Mouse (Mus musculus) splenic B cell, adult 2 months (primary cell): ENCODE measurements around the gene Ripor3.

Experiments used
- DNase-seq: peaks from one replicate; pipeline ENCODE4 v3.0.0-alpha.2; 2011; ENCODE audit warnings: low read depth, low spot score
- H3K27me3 ChIP-seq: 2 replicates; pipeline ENCODE4 v1.6.1; 2012; ENCODE audit warnings: mild to moderate bottlenecking, low read length, moderate library complexity, mixed read lengths; ENCODE audit not compliant: control insufficient read depth, poor library complexity, insufficient read depth, severe bottlenecking
- H3K36me3 ChIP-seq: 2 replicates; pipeline ENCODE4 v1.6.1; 2012; ENCODE audit warnings: mild to moderate bottlenecking, low read length, moderate library complexity, mixed read lengths; ENCODE audit not compliant: control insufficient read depth, poor library complexity, insufficient read depth, severe bottlenecking

Gene Ripor3

DNA sequence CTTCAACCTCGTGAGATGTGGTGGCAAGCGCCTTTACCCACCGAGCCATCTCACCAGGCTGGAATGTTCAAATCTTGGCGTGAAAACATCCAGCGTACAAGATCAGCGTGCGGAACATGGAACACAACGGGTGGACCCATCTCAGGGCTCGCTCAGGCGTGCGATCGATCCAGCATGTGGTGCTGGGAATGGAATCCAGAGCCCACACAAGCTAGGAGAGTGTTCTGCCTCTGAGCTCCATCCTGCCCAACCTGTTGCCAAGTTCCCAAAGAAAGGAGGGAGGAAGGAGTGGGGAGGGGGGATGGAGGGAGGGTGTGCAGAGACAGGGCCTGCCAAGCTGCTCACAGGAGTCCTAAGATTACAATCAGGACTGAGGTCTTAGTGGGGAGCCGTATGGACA lies 34.9 kb upstream of the Ripor3 start:
- Histone ChIP-seq H3K27me3 (peaks cover 2% of the 10 kb centered on the region; the same call in 1 of the 2 replicates), H3K36me3 (no peaks in the 10 kb centered on the region)
- no peak for DNase-seq

DNA sequence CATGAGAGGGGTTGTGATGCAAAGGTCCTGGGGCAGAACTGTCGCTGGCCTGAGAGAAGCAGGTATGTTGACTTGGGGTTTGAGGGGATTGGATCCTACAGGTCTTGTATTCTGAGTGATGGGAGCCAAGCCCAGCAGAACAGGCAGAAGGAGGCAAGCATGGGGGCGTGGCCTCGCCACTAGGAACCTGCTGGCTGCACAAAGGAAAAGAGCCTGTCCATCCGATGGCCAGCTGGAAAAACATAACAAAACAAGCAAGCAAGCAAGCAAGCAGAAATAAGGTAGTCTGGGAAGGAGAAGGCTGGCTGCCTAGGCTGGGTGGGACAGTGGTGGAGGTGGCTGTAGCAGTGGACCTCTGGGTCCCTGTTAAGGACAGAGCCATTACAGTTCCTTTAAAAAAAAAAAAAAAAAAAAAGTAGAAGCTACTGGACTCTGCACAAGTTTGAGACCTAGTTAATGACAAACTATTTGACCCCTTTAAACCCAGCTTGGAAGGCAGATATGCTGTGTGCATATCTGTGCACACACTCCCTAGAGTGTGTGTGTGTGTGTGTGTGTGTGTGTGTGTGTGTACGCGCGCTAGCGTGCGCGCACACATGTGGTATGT lies 34.4 kb upstream of the Ripor3 start:
- DNase-seq, result no peak
- H3K27me3 ChIP-seq, result peaks cover 2% of the 10 kb centered on the region; the same call in 1 of the 2 replicates
- no peaks in the 10 kb centered on the region for H3K36me3 ChIP-seq

DNA sequence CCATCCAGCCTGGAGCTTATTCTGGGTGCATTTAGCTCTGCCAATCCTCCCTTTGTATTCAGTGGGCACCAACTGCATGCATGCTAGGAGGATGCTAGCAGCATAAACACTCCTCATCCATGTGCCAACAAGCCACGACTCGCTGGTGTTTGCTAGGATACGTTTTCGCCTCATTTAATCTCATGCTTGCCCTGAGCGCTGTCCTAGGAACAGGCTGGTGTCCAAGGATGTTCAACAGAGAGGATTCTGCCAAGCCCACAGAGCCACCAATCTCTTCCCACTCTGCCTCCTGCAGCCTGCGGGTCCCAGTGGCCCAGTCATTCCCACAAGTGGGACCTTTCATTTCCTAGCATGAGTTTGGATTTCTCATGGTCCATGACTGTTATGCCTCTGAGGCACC lies 31.6 kb upstream of the Ripor3 start:
- DNase-seq, result no peak
- Histone ChIP-seq H3K36me3 (no peaks in the 10 kb centered on the region), H3K27me3 (no peaks in the 10 kb centered on the region)

DNA sequence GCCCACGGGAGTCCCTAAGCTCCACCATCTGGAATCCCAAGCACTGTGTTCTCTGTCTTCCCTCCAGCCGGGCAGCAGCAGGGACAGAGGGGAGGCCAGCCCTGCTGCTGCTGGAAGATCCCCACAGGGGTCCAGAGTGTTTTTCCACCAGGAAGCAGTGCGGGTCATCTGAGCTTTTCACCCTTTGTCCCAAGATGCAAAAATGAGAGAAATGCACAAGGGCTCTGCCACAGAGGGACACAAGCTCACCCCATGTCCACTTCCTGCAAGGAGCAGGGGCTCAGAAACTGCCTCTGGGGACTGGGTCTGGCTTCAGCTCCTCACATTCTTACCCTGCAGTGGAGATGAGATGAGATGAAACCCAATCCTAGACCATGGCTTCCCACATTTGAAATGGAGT lies 30.3 kb upstream of the Ripor3 start:
- Histone ChIP-seq H3K36me3 (no peaks in the 10 kb centered on the region), H3K27me3 (no peaks in the 10 kb centered on the region)
- no peak for DNase-seq

DNA sequence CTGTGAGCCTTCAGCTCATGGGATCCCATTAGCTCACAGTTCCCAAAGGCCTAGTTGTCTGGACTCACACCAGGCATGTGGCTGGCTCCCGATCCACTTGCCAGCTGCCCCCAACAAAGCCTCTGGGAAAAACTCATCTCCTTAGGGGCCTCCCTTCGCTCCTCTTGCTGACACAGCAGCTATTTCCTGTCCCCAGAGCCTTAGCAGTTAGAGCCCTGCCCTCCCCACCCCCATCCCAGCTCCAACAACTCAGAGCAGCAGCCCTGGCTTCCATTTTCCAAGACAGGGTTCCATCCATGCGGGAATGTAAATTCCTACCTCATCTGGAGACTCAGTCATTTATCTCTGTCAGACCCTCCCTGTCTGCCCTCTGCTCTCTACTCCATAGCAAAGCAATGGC lies 26.6 kb upstream of the Ripor3 start:
- no peak for DNase-seq
- no peaks in the 10 kb centered on the region for H3K36me3 ChIP-seq
- H3K27me3 ChIP-seq, result no peaks in the 10 kb centered on the region

DNA sequence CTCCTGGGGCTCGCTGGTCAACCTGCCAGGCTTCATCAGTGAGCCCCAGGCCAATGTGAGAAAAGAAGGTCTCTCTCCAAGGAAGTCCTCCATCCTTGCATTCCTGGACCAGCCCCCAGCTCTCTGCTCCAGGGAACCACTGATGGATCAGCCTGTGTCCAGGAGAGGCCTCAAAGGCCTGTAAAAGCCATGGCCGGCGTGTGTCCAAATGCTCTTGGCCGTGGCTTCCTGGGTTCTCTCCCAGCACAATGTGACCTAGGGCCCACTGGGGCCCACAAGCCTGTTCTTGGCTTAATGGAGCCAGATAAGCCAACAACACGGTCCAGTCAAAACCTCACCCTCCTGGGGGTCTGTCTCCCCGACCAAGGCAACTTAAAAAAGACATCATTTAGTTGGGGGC lies 25.5 kb upstream of the Ripor3 start:
- DNase-seq, result no peak
- H3K27me3 ChIP-seq, result no peaks in the 10 kb centered on the region
- H3K36me3 ChIP-seq, result no peaks in the 10 kb centered on the region

DNA sequence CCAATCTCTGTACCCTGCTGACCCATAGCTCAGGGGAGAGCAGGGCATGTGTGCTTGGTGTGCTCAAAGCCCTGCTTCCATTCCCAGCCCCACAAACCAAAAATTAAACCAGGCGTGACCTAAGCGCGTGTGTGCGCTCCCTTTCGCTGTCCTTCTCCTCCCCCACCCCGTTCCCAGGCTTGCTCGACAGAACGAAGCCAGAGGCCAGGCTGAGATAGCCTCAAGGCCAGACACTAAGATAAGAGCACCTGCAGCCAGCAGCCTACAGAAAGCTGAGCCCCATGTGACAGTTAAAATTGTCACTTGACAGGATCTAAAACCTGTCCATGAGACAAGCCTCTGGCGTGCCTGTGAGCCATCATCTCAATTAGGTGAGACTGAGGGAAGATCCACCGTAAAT lies 23.5 kb upstream of the Ripor3 start:
- DNase-seq, result no peak
- no peaks in the 10 kb centered on the region for H3K27me3 ChIP-seq
- H3K36me3 ChIP-seq, result no peaks in the 10 kb centered on the region

DNA sequence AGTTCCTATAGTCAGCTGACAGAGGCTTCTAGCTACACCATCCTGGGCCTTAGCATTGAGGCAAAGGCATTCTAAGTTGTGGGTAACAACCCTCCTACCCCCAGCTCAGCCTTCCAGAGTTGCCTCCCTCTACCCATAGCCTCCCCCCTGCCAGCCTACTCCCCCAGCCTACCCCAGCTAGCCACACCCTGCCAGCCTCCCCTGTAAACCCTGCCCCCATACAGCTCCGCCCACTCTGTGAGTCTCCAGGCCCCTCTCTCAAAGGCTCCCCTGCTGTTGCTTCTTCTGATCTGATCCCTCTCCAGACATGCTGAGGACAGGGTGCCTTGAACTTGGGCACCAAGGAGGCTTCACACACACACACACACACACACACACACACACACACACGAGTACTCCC lies 21.4 kb upstream of the Ripor3 start:
- Histone ChIP-seq H3K36me3 (no peaks in the 10 kb centered on the region), H3K27me3 (no peaks in the 10 kb centered on the region)
- DNase-seq, result no peak

DNA sequence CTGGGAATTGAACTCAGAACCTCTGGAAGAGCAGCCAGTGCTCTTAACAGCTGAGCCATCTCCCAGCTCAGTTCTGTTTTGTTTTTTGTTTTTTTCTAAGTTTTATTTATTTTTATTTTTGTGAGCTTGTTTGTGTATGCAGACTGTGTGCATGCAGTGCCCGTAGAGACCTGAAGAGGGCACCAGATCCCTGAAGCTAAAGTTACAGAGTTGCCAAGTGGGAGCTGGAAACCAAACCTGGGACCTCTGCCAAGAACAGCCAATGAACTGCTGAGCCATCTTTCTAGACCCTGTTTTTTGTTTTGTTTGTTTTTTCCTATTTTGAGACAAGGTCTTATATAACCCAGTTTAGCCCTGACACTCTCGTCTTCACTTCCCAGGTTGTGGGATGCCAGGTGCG lies 18.0 kb upstream of the Ripor3 start:
- no peak for DNase-seq
- H3K36me3 ChIP-seq, result no peaks in the 10 kb centered on the region
- H3K27me3 ChIP-seq, result no peaks in the 10 kb centered on the region

DNA sequence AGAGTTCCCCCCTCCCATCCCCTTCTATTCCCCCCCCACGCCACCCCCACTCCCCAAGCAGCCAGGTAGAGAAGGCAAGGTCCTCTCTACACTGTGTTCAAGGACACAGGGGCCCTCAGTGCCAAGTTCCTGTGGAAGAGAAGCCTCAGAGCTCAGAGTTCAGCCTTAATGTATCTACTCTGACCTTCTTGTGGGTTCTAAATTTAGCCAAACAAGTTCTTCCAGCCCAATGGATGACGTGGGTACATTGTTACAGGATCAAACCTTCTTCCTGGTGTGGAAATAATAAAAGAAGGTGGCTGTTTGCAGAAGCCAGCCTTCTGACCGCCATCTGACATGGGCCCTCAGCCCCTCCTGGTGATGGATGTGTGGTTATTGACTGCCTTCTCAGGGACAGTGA lies 16.0 kb upstream of the Ripor3 start:
- Histone ChIP-seq H3K36me3 (no peaks in the 10 kb centered on the region), H3K27me3 (no peaks in the 10 kb centered on the region)
- no peak for DNase-seq

DNA sequence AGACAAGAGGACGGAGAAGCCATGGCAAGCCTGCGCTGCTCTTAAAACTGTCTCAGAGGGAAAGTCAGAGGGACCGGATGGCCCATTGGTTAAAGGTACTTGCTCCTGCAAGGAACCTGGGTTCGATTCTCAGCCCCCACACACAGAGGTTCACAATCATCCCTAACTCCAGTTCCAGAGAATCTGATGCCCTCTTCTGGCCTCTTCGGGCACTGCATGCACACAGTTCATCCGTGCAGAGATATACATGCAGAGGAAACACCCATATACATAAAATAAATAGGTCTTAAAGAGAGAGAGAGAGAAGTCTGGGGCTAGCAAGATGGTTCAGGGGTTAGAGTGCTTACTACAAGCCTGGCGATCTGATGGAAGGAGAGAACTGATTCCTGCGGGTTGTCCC lies 15.5 kb upstream of the Ripor3 start:
- H3K27me3 ChIP-seq, result no peaks in the 10 kb centered on the region
- no peaks in the 10 kb centered on the region for H3K36me3 ChIP-seq
- DNase-seq, result no peak

DNA sequence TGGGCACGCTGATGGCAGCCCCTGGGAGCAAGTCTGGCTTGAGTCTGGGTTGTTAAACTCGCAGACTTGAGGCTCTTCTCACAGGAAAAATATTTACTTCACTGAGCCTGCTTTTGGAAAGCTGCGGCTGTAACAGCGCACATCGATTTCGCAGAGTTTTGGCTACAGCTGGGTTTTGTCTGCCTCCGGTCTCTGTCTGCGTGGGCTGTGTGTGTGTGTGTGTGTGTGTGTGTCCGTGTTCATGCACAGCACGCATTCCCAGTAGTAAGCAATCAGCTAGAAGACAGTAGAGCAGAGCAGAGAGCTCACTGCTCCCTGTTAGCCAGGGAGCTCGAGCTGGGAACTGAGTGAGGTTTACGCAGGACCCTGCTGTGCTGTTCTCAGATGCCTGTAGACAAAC lies 14.8 kb upstream of the Ripor3 start:
- H3K27me3 ChIP-seq, result no peaks in the 10 kb centered on the region
- no peaks in the 10 kb centered on the region for H3K36me3 ChIP-seq
- no peak for DNase-seq

DNA sequence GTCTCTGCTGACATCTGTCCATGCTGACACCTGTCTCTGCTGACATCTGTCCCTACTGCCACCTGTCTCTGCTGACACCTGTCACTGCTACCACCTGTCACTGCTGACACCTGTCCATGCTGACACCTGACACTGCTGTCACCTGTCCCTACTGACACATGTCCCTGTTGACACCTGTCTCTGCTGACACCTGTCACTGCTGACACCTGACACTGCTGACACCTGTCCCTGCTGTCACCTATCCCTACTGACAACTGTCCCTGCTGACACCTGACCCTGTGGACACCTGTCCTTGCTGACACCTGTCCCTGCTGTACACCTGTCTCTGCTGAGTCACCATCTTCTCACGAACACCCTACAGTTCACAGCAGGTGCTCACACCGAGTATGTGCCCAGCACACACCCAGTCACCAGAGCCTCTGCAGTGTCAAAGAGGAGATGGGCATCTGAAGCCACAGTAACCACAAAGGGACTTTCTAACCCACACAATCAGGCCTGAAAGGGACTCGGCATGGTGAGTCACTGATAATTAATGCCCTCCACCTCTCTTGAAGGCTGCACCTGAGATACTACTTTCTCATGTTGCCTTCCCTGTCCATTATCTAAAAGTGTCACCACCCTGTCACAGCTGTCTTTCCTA lies 13.5 kb upstream of the Ripor3 start:
- no peak for DNase-seq
- no peaks in the 10 kb centered on the region for H3K36me3 ChIP-seq
- no peaks in the 10 kb centered on the region for H3K27me3 ChIP-seq

DNA sequence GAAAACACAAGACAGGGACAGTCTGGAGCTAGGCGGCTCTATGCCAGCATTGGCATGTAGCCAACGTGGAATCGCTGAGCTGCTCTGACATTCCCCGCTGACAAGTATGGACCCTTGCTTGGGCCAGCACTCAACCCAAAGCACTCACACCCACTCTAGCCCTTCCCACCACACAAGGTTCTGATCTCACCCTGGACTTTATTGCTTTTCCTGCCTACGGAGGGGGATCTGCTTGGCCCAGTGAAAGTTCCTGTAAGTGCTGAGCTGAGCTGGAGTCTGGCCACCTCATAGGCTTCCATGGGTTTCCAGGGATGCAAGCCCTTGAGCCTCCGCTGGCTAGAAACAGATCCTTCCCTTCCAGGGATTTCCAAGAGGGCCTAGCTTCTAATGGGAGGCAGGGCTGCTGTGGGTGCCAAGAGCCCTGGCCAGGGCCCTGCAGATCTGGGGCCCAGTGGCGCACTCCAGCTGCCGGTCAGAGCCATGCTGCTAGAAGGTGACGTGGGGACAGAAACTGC lies 8.8 kb upstream of the Ripor3 start:
- Histone ChIP-seq H3K27me3 (no peaks in the 10 kb centered on the region), H3K36me3 (no peaks in the 10 kb centered on the region)
- DNase-seq, result no peak

DNA sequence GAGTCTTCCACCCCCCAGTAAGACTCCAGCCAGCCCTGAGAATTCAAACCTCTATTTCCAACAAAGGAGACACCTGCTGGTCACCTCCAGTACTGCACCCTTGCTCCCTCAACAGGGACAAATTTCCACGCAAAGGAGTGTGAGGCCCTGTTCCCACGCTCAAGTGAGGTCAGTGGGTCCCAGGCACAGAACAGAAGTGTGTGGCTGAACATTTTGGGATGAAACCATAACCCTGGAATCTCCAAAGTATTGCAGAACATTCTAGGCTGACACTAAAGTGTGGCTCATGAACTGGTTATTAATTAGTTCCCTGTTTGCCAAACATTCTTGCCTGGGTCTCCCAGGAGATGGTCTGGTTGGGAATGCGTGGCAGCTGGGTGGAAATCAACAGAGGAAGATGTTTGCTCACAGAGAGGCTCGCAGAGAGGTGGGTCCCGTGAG lies 6.6 kb upstream of the Ripor3 start:
- Histone ChIP-seq H3K27me3 (no peaks in the 10 kb centered on the region), H3K36me3 (no peaks in the 10 kb centered on the region)
- peak; percentile 77 for DNase-seq

DNA sequence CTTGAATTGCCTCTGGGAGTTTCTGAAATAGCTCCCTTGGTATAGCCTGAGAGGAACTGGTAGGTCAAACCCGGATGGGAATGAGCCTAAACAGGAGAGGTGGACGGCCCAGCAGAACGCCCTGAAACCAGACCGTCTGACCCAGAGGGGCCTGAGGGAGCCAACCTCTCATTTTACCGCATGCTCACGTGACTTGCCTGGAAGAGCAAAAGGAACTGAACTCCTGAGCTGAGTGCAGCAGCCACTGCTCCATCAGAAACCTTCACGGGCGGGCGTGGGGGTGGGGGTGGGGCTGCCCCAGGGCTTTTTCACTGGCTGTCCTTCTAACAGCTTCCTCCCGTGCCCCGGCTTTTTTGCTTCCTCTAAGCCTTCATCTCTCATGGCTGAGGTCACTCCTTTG lies 475 bp upstream of the Ripor3 start:
- no peak for DNase-seq
- H3K36me3 ChIP-seq, result no peaks in the 10 kb centered on the region
- no peaks in the 10 kb centered on the region for H3K27me3 ChIP-seq
